Mouse (Mus musculus) heart, adult 2 months (tissue): ENCODE measurements around the gene Slc35f3.

Experiments
- EP300 ChIP-seq: fragments of 200-500 bp; IDR thresholded peaks from 2 replicates; pipeline ENCODE4 v1.6.1; 2011; ENCODE audit warnings: low read depth, low read length, control low read depth; ENCODE audit not compliant: insufficient read depth
- POLR2A ChIP-seq: fragments of 200-500 bp; IDR thresholded peaks from 2 replicates; pipeline ENCODE4 v1.6.1; 2011; ENCODE audit warnings: mild to moderate bottlenecking, low read depth, low read length, control low read depth; ENCODE audit not compliant: insufficient read depth

GRCm38 (mm10) chr8:126341200-126341599 is 42.8 kb downstream of the Slc35f3 start:
- TF ChIP-seq EP300 (no peak), POLR2A (no peak)
